Mouse (Mus musculus): ENCODE measurements around the gene Slc5a5. TPM values are rescaled to one million over a fixed set of nuclear protein-coding genes. Genes with fewer than 3 reads are reported as not detected.

The Slc5a5 gene
- polyA plus RNA-seq, 1 experiment from 2014 or later: 0.12 TPM

DNA sequence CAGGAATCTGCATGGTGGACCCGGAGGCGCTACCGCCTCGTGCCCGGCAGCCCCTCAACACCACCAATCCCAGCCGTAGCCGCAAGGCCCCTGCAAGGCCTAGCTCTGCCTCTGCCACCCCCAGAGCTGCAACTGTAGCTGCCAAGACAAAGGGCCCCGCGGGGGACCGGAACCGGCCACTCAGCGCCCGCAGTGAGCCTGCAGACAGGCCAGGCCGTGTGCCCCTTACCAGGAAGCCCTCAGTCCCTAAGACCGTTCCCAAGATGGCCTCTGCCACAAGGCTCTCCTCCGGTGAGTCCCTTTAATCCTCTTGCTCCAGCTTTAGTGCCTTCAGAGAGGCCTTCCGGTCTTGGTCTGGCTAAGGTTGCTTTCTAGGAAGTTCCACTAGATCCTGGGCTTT is 22.1 kb upstream of the Slc5a5 start:
- DNase-seq (ENCODE audit: low spot score): no peak
- no peaks in the 10 kb centered on the region for H3K27me3 ChIP-seq (replicated peaks; ENCODE audit: insufficient read depth, low read length)
- peaks cover 30% of the 10 kb centered on the region for H3K36me3 ChIP-seq (ENCODE audit: insufficient read depth, low read length)
- no peak overlapping the region for H3K4me2 ChIP-seq (replicated peaks; ENCODE audit: low read depth, low read length)
- no peak overlapping the region for H3K9ac ChIP-seq (replicated peaks; ENCODE audit: low read depth)
- no peak for ATAC-seq
- H3K9me3 ChIP-seq (ENCODE audit: low read length): no peaks in the 10 kb centered on the region
- H3K4me3 ChIP-seq (ENCODE audit: low read depth, low read length): no peak overlapping the region
- no peak overlapping the region for H3K27ac ChIP-seq (ENCODE audit: low read length)
- TF ChIP-seq CTCF (IDR thresholded peaks at IDR 0.05): no peak
- no peak for TF ChIP-seq EP300 (IDR thresholded peaks at IDR 0.05)
- no peaks in the 10 kb centered on the region for H3K4me1 ChIP-seq (ENCODE audit: insufficient read depth, low read depth, low read length)
- WGBS: 90% methylated on average over 17 of the region's 17 CpGs

DNA sequence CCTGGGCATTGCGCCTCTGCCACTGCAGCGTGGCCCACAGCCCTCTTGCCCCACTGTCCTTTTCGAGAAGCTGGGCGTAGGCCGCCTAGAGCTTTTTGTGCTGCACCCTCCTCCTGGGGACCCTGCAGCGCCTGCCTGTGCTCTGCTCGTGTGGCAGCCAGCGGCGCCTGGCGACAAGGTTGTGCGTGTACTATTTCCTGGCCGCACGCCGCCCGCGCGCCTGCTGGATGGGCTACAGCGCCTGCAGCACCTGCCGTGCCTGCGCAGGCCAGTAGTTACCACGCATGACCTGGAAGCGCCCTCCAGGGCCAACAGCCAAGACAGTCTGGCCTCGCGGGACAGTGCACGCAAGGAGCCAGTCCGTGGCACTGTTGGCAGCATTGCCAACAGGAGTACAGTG is 21.0 kb upstream of the Slc5a5 start:
- no peaks in the 10 kb centered on the region for H3K27me3 ChIP-seq (replicated peaks; ENCODE audit: insufficient read depth, low read length)
- H3K9me3 ChIP-seq (ENCODE audit: low read length): no peaks in the 10 kb centered on the region
- no peak overlapping the region for H3K4me3 ChIP-seq (ENCODE audit: low read depth, low read length)
- no peaks in the 10 kb centered on the region for H3K4me1 ChIP-seq (ENCODE audit: insufficient read depth, low read depth, low read length)
- WGBS: 95% methylated on average over 26 of the region's 26 CpGs
- no peak overlapping the region for H3K4me2 ChIP-seq (replicated peaks; ENCODE audit: low read depth, low read length)
- ATAC-seq: no peak
- no peak overlapping the region for H3K9ac ChIP-seq (replicated peaks; ENCODE audit: low read depth)
- DNase-seq (ENCODE audit: low spot score): no peak
- peaks cover 25% of the 10 kb centered on the region for H3K36me3 ChIP-seq (ENCODE audit: insufficient read depth, low read length)
- no peak overlapping the region for H3K27ac ChIP-seq (ENCODE audit: low read length)
- TF ChIP-seq EP300 (IDR thresholded peaks at IDR 0.05) (no peak), CTCF (IDR thresholded peaks at IDR 0.05) (no peak)

- H3K36me3 ChIP-seq (ENCODE audit: insufficient read depth, low read length): peaks cover 25% of the 10 kb centered on the region
- TF ChIP-seq EP300 (IDR thresholded peaks at IDR 0.05): no peak
- TF ChIP-seq CTCF (IDR thresholded peaks at IDR 0.05): no peak
- H3K4me3 ChIP-seq (ENCODE audit: low read depth, low read length): no peak overlapping the region
- no peak overlapping the region for H3K4me2 ChIP-seq (replicated peaks; ENCODE audit: low read depth, low read length)
- WGBS: 93% methylated on average over 30 of the region's 30 CpGs
- DNase-seq (ENCODE audit: low spot score): no peak
- H3K9ac ChIP-seq (replicated peaks; ENCODE audit: low read depth): no peak overlapping the region
- no peak for ATAC-seq
- H3K27ac ChIP-seq (ENCODE audit: low read length): no peak overlapping the region
- H3K27me3 ChIP-seq (replicated peaks; ENCODE audit: insufficient read depth, low read length): no peaks in the 10 kb centered on the region
- no peaks in the 10 kb centered on the region for H3K9me3 ChIP-seq (ENCODE audit: low read length)
- no peaks in the 10 kb centered on the region for H3K4me1 ChIP-seq (ENCODE audit: insufficient read depth, low read depth, low read length)
These were observed 20.4 kb upstream of the Slc5a5 start for GRCm38 (mm10) chr8:70912955-70913354.

GRCm38 (mm10) chr8:70911596-70911995 is 19.0 kb upstream of the Slc5a5 start:
- Histone ChIP-seq H3K4me2 (replicated peaks; ENCODE audit: low read depth, low read length) (no peak overlapping the region), H3K9ac (replicated peaks; ENCODE audit: low read depth) (no peak overlapping the region), H3K9me3 (ENCODE audit: low read length) (no peaks in the 10 kb centered on the region), H3K4me1 (ENCODE audit: insufficient read depth, low read depth, low read length) (peaks cover 4% of the 10 kb centered on the region), H3K27me3 (replicated peaks; ENCODE audit: insufficient read depth, low read length) (no peaks in the 10 kb centered on the region), H3K36me3 (ENCODE audit: insufficient read depth, low read length) (peaks cover 18% of the 10 kb centered on the region), H3K27ac (ENCODE audit: low read length) (no peak overlapping the region), H3K4me3 (ENCODE audit: low read depth, low read length) (no peak overlapping the region)
- WGBS: 74% methylated on average over 5 of the region's 5 CpGs
- ATAC-seq (no peak), DNase-seq (ENCODE audit: low spot score) (no peak)
- TF ChIP-seq CTCF (IDR thresholded peaks at IDR 0.05): peak; percentile 47
- TF ChIP-seq EP300 (IDR thresholded peaks at IDR 0.05): no peak

GRCm38 (mm10) chr8:70907518-70907917 is 15.0 kb upstream of the Slc5a5 start:
- Histone ChIP-seq H3K27me3 (replicated peaks; ENCODE audit: insufficient read depth, low read length) (no peaks in the 10 kb centered on the region), H3K27ac (ENCODE audit: low read length) (no peak overlapping the region), H3K9me3 (ENCODE audit: low read length) (no peaks in the 10 kb centered on the region), H3K4me1 (ENCODE audit: insufficient read depth, low read depth, low read length) (peaks cover 7% of the 10 kb centered on the region), H3K36me3 (ENCODE audit: insufficient read depth, low read length) (no peaks in the 10 kb centered on the region), H3K4me2 (replicated peaks; ENCODE audit: low read depth, low read length) (no peak overlapping the region), H3K4me3 (ENCODE audit: low read depth, low read length) (no peak overlapping the region), H3K9ac (replicated peaks; ENCODE audit: low read depth) (no peak overlapping the region)
- 89% methylated on average over 2 of the region's 2 CpGs for WGBS
- TF ChIP-seq EP300 (IDR thresholded peaks at IDR 0.05): no peak
- no peak for TF ChIP-seq CTCF (IDR thresholded peaks at IDR 0.05)
- ATAC-seq (no peak), DNase-seq (ENCODE audit: low spot score) (no peak)

DNA sequence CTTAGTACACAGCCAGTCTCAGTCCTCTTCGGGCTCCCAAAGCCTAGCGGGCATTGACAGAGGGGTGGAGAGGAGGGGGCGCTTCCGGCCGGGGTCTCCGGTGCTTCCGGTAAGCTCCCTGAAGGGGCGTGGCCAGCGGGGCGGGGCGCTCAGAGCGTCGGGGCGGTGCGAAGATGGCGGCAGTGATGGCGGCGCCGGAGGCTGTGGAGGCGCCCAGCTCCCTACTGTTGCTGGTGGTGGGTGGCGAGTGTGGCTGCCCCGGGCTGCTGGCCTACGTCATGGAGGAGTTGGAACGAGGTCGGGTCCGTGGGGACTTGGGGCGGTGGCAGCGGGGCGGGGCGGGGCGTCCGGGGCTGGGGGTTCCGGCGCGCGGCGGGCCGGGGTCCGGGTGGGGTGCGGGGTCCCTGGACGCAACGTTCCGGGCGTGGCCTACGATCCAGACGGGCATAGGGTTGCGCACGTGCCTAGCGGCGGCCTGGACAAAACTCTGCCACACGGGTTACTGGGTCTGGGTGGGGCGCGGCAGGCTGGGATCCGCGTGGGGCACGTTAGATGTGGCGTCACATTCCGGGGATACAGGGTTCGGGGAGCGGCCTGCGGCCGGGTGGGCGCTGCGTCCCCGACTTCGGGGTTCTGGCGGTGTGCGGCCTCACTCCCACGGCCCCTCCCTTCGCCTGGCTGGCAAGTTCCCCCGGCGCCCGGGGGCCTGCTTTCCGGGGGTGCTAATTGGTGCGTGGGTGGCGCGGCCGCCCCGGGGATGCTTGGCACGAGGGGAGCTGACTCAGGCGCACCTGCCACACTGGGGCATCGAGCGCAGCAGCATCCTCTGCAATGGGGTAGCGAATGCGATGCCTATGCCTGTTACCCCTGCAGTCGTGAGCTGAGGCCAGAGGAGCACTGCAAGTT is 13.5 kb upstream of the Slc5a5 start, which contains the start of gene Map1s:
Gene Map1s, plus strand, starts transcription at position 102 of the 906 bp plus-strand sequence.
- H3K4me3 ChIP-seq (ENCODE audit: low read depth, low read length): peak within 1 kb of the TSS; percentile 74
- H3K27me3 ChIP-seq (replicated peaks; ENCODE audit: insufficient read depth, low read length): no peaks in the 10 kb centered on the region
- peaks cover 7% of the 10 kb centered on the region for H3K4me1 ChIP-seq (ENCODE audit: insufficient read depth, low read depth, low read length)
- H3K4me2 ChIP-seq (replicated peaks; ENCODE audit: low read depth, low read length): peak within 1 kb of the TSS; percentile 90
- H3K9me3 ChIP-seq (ENCODE audit: low read length): no peaks in the 10 kb centered on the region
- DNase-seq (ENCODE audit: low spot score) (peak; percentile 80), ATAC-seq (peak; percentile 84)
- 2% methylated on average over 59 of the region's 86 CpGs for WGBS
- H3K27ac ChIP-seq (ENCODE audit: low read length): peak within 1 kb of the TSS; percentile 74
- peak within 1 kb of the TSS; percentile 56 for H3K9ac ChIP-seq (replicated peaks; ENCODE audit: low read depth)
- no peaks in the 10 kb centered on the region for H3K36me3 ChIP-seq (ENCODE audit: insufficient read depth, low read length)
- TF ChIP-seq EP300 (IDR thresholded peaks at IDR 0.05) (no peak), CTCF (IDR thresholded peaks at IDR 0.05) (no peak)
